Mouse (Mus musculus): ENCODE data around the gene Haus7.

- TF ChIP-seq CTCF (conservative IDR thresholded peaks at IDR 0.05; ENCODE audit: low read length), result peak; percentile 56
- no peak for TF ChIP-seq NANOG (IDR thresholded peaks at IDR 0.05; ENCODE audit: borderline replicate concordance, low read length)
These were observed 6.9 kb downstream of the Haus7 start for GRCm38 (mm10) chrX:73451949-73452348.

All from E14TG2a.4 (cell line).